Mouse (Mus musculus): ENCODE results near the gene Ifitm6.
"Not testable (repeated sequence)": the region's sequence is repeated elsewhere in the genome, so short reads cannot be mapped to it uniquely, and the experiment has no call there.

Gene Ifitm6

DNA sequence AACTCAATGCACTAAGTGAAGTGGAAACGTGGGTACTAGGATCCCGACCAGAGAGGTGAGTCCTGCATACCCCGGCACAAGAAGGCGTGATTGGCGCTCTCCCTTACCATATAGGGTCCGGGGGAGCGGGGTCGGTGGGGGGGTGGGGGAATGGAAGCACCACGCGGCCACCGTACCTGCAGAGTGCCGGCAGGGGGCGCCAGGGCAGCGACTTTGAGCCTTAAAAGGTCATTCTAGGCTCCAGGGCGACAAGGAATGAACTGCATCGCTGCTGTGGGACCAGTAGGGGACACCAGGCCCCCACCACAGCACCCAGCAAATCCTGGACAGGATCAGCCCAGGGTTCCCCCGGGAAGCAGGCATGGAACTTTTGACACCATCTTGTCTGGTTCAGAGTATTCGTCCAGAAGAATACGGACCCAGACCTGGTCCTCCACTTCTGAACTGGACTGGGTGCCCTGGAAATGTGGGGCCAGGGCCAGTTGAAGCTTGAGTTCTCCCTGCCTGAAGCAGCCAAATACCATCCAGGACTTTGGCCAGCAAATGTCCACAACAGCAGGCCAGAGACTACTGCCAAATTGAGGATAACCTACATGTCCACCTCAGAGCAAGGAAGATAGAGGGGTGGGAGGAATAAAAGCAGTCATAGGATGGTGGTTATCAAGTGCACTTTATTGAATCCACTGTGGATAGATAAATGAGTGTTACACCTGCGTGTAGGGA, 8.6 kb downstream of the Ifitm6 start:
- DNase-seq (ENCODE audit: low read depth) = peak; percentile 91

DNA sequence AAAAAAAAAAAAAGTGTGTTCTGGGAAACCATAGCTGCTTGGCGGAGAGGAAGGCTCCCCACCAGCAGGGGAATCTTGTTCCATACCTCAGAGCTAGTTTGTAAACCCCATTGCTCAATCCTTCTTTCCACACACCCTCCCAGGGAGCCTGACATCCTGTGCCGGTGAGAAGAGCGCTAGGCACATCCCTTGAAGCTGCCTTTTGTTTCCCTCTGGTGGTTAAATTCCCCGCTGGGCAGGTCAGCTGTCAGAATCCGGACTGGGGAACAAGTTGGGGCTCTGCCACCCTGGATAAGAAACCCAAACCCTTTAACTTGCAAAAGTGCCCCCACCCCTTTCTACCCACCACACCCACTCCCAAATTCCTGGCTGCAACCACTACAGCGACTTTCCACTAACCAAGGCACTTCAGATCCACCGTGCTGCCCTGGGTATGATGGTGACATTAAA, 9.4 kb downstream of the Ifitm6 start:
- peak; percentile 91 for DNase-seq (ENCODE audit: low read depth)

DNA sequence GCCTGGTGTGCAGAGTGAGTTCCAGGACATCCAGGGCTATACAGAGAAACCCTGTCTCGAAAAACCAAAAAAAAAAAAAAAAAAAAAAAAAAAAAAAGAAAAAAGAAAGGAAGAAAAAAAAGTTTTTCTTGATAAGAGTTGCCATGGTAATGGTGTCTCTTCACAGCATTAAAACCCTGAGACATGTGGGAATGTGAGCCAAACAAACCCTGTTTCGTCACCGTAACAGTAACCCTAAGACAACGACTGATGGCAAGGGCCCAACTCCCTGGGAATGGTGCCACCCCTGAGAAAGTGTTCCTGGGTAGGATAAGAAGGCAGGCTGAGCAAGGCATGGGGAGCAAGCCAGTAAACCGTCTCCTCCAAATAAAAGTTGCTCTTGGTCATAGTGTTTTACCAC, 10.8 kb downstream of the Ifitm6 start:
- DNase-seq (ENCODE audit: low read depth) = no peak

DNA sequence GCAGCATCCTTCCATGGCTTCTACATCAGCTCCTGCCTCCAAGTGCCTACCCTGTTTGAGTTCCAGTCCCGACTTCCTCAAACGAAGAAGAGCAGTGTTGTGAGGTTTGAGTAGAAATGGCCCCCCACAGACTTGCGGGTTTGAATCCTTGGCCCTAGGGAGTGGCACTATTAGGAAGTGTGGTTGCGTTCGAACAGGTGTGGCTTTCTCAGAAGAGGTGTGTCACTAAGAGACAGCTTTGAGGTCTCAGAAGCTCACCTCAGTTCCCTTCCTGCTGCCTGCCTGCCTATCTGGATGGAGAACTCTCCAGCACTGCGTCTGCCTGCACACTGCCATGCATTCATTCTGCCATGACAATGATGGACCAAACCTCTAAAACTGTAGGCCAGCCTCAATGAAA, 11.3 kb downstream of the Ifitm6 start:
- DNase-seq (ENCODE audit: low read depth) = no peak

DNA sequence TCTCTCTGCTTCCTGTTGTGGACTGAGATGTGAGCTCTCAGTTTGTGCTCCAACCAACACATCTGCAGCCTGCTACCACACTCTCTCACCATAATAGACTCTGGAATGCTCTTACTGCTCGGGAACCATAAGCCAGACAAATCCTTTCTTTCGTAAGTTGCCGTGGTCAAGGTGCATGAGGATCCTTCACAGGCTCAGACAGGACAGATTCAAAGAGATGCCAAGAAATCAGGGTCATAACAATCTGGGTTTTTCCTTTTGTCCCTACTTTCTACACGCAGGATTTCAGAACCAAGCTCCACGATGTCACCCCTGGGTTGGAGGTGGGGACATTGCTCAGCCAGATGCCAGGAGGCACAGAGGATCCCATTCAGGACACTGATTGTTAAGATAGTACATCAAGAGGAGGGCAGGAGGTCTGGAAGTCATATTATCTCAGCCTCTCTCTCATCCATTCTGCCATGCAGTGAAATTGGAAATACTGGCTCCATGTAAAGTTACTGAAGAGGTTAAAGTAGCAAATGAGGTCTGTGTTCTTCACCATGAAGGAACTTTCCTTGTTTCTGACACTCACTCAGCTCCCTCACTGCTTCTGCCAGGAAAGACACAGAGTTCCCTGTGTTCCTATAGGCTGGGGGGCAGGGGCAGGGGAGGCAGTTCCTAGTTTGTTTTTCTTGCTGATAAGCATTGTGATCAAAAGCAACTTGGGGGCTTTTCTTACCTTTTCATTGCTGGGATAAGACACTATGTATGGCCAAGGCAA, 14.3 kb downstream of the Ifitm6 start:
- DNase-seq (ENCODE audit: low read depth) = no peak

DNA sequence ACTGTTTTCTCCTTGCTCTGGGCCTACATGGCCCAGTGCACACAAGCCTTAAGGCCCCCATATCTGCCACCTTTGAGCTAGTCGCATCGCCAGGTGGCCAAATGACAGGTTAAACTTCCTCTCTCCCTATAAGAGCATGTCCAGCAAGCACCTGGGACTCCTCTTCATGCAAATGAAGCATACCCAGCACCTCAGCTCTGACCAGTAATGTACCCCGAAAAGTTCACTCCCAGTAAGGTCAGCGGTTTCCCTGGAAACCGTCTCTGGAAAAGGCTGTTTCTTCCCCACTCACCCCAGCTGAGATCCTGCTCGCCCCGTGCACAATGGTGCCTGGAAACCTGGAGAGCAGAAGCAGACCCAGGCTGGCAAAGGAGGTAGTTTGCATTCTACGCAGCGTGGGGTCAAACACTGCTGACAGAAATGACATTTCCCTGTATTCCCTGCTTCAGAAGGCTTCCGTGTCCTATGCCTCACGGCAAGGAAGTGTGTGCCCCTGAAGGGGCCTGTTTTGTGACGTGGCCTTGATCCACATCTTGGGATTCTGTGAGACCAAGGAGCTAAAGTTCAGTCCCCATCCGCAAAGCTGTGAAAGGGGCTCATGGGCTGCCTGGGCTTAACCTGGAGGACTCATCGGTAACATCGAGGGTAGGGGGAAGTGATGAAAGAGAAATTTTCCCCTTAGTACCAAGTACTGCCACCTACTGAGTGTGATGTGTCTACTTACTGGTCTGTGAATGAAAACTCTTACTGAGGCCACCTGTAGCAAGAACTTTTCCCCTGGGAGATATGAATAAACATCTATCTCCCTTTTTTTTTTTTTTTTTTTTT, 16.6 kb downstream of the Ifitm6 start:
- DNase-seq (ENCODE audit: low read depth) = no peak

DNA sequence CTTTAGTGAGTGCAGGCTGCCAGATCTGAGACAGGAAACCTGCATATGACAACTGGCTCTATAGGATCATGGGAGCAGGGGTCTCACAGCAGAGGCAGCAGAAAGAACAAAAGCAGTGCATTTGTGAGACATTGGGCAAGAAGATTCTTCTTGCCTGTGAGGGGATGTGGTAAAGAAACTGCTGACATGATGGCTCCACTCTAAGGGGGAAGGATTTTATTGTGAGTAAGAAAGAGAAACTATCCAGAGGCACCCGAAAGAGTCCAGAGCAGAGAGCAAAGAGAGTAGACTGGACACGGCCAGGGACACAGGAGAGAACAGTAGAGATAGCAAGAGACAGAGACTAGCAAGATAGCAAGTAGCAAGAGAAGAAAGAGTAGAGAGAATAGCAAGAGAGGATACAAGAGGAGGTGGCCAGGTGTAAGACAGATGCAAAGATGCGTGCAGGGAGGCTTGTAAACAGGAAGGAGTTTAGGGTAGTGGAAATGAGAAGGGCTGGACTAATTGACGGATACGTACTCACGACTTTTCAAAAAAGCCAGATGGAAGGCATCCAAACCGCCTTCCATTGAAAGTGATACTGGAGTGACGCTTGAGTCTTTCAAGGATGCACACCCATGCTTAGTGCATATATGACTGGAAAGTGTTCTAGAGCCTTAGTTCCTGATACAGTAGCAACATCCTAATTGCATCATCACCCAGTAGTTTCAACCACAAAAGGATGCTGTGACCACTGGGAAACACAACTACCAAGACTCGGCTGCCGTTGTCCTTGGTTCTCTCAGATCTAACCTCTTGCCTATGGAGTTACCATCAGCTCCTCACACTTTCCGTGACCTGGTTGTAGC, 18.6 kb downstream of the Ifitm6 start:
- DNase-seq (ENCODE audit: low read depth) = peak; percentile 94

DNA sequence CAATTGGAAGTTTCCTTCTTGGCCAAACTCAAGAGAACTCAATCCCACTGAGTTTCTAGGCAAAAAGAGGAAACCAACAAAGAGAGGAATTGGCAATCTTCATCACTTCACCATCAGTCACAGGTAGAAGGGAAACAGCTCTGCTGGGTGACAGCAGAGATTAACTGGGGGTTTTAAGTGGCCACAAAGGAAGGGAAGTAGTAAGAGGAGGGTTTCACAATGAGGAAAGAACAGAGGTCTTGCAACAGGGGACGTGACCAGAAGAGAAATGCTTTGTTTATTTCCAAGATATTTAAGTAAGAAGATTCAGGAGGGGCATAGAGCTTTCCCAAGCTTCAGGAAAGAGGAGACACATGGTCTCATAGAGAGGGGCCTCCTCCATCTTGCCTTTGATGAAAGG, 19.9 kb downstream of the Ifitm6 start:
- peak; percentile 87 for DNase-seq (ENCODE audit: low read depth)

DNA sequence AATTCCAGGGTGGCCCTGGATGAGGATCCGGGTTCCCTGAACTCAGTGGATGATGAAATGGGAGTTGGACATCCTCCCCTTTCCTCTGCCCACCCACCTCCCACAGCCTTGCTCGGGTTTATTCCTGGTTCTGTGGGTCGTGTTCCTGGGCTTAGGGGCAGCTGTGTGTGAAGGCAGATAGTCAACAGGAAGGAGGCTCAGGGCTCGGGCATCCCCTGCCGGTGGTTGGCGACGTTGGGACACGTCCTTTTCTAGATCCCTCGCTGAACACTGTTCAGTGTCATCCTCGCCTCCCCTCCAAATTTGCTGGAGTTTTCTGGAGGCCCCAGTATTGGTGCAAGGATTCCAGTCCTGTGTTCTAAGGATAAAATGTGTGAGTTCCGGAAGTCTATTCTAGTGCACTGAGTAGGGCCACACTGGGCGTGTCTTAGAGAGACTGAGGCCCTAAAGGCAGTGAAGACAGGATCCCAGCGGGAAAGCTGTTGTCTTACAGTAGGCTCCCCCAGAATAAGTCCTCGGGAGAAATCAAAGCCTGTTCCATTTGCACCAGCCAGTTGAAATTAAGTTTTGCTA, 26.5 kb downstream of the Ifitm6 start:
- peak; percentile 82 for DNase-seq (ENCODE audit: low read depth)

DNA sequence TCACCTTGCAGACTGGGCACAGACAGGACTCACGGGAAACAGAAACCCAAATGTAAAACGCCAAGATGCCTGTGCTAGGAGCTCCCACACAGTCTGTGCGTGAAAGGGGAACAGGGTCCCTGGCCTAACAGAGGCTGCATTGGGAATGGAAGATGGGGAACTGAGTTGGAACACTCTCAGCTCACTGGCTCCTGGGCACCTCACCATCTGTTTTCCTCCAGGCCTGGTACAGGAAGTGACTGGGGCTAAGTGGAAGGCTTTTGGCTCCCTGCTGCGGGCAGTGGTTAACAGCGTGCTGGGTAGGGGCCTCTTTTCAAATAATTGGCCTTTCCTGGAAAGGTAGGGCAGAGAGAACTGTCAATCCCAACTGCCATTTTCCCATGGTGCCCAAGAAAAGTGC, 27.1 kb downstream of the Ifitm6 start:
- peak; percentile 90 for DNase-seq (ENCODE audit: low read depth)

DNA sequence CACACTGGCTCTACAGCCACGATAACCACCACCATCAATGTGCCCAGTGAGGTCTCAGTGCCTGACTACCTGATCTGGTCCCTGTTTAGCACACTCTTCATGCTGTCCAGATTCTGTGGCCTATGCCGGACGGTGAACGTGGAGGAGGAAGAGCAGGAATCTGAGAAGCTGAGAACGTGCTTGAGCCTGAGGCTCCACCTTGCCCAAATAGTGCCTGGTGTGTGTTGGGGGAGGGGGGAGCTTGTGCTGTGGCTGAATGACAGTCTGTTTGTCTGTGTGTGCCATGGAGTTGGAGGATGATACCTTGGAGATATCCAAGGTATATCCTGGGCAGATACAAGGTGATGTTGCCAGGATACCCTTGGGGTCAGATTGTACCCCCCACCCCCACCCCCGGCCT, 27.5 kb downstream of the Ifitm6 start:
- peak; percentile 75 for DNase-seq (ENCODE audit: low read depth)

DNA sequence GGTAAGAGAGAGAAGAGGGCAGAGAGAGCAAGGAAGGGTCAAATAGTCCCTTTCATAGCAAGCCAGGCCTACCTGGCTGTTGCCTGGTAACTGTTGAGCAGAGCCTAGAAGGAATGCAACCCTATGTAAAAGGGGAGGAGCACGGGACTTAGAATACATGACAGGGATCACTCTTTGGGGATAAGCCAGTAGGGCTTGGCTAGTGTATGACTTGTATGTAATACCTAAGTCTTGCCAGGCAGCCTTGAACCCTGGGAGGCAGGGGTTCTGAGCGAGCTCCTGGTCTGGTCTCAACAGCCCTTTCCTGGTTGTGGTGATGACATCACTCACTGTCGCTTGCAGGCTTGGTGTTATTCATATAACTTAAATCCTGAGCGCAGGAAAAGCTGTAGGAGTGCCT, 28.7 kb downstream of the Ifitm6 start:
- peak; percentile 58 for DNase-seq (ENCODE audit: low read depth)

DNA sequence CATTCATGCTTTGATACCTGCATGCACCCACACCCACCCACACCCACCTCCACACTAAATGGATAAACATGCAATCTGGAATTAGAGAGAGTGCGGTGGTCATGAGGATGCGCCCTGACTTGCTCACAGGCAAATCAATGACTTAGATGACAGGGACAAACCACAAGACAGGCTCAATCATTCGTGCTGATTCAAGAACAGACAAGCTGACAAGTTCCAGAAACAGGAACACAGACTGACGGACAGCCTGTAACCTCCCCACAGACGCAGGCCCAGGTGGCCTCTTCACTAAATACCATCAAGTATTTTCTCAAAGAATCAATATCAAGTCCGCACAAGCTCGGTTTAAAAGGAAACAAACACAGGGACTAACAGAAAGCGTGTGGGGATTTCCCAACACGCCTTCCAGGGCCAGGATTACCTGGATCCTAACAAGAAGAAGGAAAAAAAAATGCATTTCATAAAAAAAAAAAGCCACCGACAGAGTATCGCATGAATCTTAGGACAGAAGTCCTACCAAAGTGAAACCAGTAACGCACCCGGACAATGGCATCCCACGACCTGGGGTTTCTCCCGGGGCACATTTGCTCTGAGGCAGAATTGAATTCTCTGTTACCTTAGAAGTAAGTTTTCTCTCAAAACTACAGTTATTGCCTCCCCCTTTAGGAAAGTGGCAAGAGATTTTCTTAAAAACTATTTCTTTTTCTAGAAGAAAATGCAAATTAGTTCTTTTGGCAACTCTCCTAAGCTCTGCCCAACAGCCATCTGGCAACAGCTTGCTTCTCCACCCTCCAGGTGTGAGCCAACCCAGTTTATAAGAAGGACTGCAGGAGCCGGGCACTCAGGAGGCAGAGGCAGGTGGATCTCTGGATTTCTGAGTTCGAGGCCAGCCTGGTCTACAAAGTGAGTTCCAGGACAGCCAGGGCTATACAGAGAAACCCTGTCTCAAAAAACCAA, 30.3 kb downstream of the Ifitm6 start:
- no peak for DNase-seq (ENCODE audit: low read depth)

DNA sequence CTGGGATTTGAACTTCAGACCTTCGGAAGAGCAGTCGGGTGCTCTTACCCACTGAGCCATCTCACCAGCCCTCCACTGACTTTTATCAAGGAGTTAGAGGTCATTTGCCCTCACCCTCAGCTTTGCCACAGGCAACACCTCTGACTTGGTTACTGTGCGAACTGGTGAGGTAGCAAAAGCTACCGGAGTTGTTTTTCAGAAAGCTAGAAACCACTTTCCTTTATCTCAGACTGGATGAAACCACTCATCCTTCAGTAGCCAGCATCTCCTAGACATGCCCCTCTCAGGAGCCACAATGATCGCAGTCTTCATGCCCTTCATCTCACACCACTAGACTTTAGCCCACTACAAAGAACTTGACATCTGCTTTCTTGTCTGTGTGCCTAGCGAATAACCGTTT, 34.8 kb downstream of the Ifitm6 start:
- no peak for DNase-seq (ENCODE audit: low read depth)

DNA sequence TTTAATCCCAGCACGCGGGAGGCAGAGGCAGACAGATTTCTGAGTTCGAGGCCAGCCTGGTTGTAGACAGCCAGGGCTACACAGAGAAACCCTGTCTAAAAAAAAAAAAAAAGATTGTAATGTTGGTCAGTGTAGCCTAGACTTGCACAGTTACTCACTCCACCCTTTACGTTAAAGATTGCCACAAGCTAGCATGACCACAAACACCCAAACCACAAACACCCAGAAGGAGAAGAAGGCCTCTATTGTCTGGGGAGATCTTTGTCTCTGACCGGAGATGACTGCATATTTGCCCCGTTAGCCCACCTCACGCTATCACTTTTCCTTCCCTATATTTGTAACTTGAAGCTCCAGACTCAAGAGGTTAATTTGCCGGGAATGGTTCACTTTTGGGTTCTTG, 36.0 kb downstream of the Ifitm6 start:
- DNase-seq (ENCODE audit: low read depth) = peak; percentile 98

DNA sequence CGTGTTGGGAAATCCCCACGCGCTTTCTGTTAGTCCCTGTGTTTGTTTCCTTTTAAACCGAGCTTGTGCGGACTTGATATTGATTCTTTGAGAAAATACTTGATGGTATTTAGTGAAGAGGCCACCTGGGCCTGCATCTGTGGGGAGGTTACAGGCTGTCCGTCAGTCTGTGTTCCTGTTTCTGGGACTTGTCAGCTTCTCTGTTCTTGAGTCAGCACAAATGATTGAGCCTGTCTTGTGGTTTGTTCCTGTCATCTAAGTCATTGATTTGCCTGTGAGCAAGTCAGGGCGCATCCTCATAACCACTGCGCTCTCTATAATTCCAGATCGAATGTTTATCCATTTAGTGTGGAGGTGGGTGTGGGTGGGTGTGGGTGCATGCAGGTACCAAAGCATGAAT, 41.0 kb downstream of the Ifitm6 start:
- DNase-seq (ENCODE audit: low read depth) = not testable (repeated sequence)

DNA sequence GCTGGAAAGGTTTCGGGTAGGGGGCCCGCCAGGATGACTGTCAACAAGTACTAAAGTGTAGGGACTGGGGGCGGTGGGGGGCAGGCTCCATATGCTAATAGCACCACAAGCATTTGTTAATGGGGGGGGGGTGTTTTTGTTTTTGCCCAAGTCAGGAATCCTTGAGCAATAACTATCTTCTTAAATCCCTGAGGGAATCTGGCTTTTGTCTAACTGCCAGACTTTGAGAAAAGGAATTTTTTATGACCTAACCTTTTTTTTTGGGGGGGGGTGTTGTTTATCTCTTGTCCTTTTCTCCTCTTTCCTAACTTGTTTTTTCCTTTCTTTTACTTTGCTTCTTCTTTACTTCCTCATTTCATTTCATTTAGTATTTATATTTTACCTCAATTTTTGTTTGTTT, 42.3 kb downstream of the Ifitm6 start:
- no peak for DNase-seq (ENCODE audit: low read depth)

DNA sequence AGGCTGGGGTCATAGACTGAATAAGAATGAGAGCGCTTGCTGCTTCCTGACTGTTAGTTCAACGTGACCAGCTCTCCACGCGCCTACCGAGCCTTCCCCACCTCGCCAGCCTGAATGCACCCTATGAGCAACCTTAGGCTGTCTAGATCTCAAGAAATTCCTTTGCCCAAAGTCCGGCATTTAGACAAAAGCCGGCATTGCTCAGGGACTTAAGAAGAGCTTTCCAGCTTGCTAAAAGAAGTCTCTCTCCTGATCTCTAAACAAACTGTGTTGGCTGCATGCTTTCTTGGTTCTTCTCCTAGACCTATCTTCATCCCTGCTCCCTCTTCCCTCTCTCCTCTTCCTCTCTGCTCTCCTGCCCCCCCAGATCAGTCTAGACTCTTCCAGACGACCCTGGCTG, 42.8 kb downstream of the Ifitm6 start:
- no peak for DNase-seq (ENCODE audit: low read depth)

DNA sequence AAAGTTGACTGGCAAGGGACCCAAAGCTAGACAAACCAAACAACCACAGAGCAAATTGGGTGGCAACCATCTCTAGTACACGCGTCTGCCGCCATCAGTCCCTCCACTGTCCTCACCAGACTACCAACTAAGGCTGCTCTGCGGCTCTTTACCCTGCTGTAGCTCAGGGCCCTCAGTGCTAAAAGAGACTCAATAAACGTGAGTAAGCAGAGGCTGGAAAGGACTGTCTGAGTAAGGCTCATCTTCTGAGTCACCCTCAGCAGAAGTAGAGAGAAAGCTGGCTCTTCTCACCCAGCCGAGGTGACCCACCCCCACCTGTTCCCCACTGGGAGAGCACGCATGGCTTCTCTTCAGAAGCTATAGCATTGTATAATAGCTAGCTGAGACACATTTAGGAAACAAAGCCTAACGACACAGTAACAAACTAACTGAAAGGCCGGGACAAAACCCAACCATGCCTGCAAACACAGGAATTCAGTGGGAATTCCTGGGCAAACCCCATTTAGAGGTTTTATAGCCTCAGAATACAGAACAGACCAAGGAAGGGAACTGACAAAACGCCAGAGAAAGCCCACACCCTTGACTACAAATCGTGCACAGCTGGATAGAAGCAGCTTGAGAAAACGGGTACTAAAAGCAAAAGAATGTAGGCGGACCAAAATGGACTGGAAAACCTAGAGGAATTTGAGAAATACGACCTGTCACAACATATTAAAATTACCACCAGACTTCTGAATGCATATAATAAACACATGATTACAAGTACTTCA, 44.1 kb downstream of the Ifitm6 start:
- DNase-seq (ENCODE audit: low read depth) = no peak

Measured in 416B (cell line).